Mouse (Mus musculus) neutrophil, adult 83 days (primary cell): ENCODE data around the gene Nfatc4. TPM values are rescaled to one million over a fixed set of nuclear protein-coding genes. Genes with fewer than 3 reads are reported as not detected.

Experiments
- total RNA-seq, 2 experiments: library from RNA; stranded (reverse); gene quantifications; one replicate each; pipeline ENCODE4 v1.2.4; 2023

The Nfatc4 gene
- total RNA-seq: not detected

GRCm38 (mm10) chr14:55822991-55823762, at the start of gene Nfatc4:
Gene Nfatc4 (plus strand): TSS chr14:55823144.

GRCm38 (mm10) chr14:55783958-55784235, 39.0 kb upstream of the Nfatc4 start, which contains the start of gene Adcy4:
Gene Adcy4 (minus strand): TSS chr14:55784095.

GRCm38 (mm10) chr14:55788256-55789050, 34.5 kb upstream of the Nfatc4 start, which contains the start of gene Ripk3:
Gene Ripk3 (minus strand): TSS chr14:55788865.

GRCm38 (mm10) chr14:55853621-55854285, 30.8 kb downstream of the Nfatc4 start, which contains the start of gene Nynrin:
Gene Nynrin (plus strand): TSS chr14:55854010.

Other genes starting within 250 kb of the Nfatc4 start
- not detected for gene Fitm1, start 247.5 kb upstream of the Nfatc4 start, total RNA-seq
- 100 to 1,000 TPM; 144 to 155 TPM for gene Psme1, start 245.0 kb upstream of the Nfatc4 start, total RNA-seq
- 1 to 10 TPM; 4.9 to 6.6 TPM for gene Emc9, start 237.8 kb upstream of the Nfatc4 start, total RNA-seq
- gene Psme2, start 232.0 kb upstream of the Nfatc4 start, total RNA-seq: 100 to 1,000 TPM; 191 to 193 TPM
- 10 to 100 TPM; 51.6 to 55.7 TPM for gene Rnf31, start 231.4 kb upstream of the Nfatc4 start, total RNA-seq
- gene Irf9, start 219.6 kb upstream of the Nfatc4 start, total RNA-seq: 10 to 100 TPM; 41.1 to 56.8 TPM
- 1 to 10 TPM; 1.2 to 3.1 TPM for gene Rec8, start 205.1 kb upstream of the Nfatc4 start, total RNA-seq
- gene Ipo4, start 187.2 kb upstream of the Nfatc4 start, total RNA-seq: 10 to 100 TPM; 12.2 to 12.4 TPM
- 1 to 10 TPM in 1 of 2 experiments, under 1 TPM in 1; 0.31 to 1.2 TPM for gene Gm49378, start 185.2 kb upstream of the Nfatc4 start, total RNA-seq
- gene Tm9sf1, start 179.3 kb upstream of the Nfatc4 start, total RNA-seq: 10 to 100 TPM; 34.3 to 37.8 TPM
- gene Tssk4, start 173.0 kb upstream of the Nfatc4 start, total RNA-seq: 1 to 10 TPM; 2.0 to 3.4 TPM
- 10 to 100 TPM; 15.9 TPM for gene Mdp1, start 162.6 kb upstream of the Nfatc4 start, total RNA-seq
- 10 to 100 TPM; 14.6 to 15.9 TPM for gene Gmpr2, start 151.2 kb upstream of the Nfatc4 start, total RNA-seq
- gene Nedd8, start 151.0 kb upstream of the Nfatc4 start, total RNA-seq: 100 to 1,000 TPM; 178 to 185 TPM
- 10 to 100 TPM; 60.2 to 61.1 TPM for gene Tinf2, start 141.3 kb upstream of the Nfatc4 start, total RNA-seq
- 1 to 10 TPM; 1.3 to 2.2 TPM for gene Tgm1, start 109.2 kb upstream of the Nfatc4 start, total RNA-seq
- gene Rabggta, start 100.9 kb upstream of the Nfatc4 start, total RNA-seq: 10 to 100 TPM; 21.0 to 23.4 TPM
- gene Dhrs1, start 77.5 kb upstream of the Nfatc4 start, total RNA-seq: 10 to 100 TPM; 57.3 to 62.3 TPM
- 10 to 100 TPM; 14.8 to 20.7 TPM for gene Nop9, start 77.5 kb upstream of the Nfatc4 start, total RNA-seq
- under 1 TPM; 0.33 to 0.57 TPM for gene Cideb, start 64.7 kb upstream of the Nfatc4 start, total RNA-seq
- under 1 TPM; 0.55 to 0.61 TPM for gene Ltb4r2, start 61.7 kb upstream of the Nfatc4 start, total RNA-seq
- gene Ltb4r1, start 57.2 kb upstream of the Nfatc4 start, total RNA-seq: 100 to 1,000 TPM; 205 to 213 TPM
- gene Adcy4, start 39.0 kb upstream of the Nfatc4 start, total RNA-seq: under 1 TPM; 0.29 to 0.77 TPM
- 10 to 100 TPM; 32.4 to 37.6 TPM for gene Ripk3, start 34.3 kb upstream of the Nfatc4 start, total RNA-seq
- 1 to 10 TPM; 2.9 to 4.2 TPM for gene Nynrin, start 30.9 kb downstream of the Nfatc4 start, total RNA-seq
- 1 to 10 TPM in 1 of 2 experiments, under 1 TPM in 1; 0.53 to 1.3 TPM for gene Cbln3, start 61.2 kb downstream of the Nfatc4 start, total RNA-seq
- gene Khnyn, start 61.8 kb downstream of the Nfatc4 start, total RNA-seq: 10 to 100 TPM; 62.4 to 74.0 TPM
- gene Sdr39u1, start 77.1 kb downstream of the Nfatc4 start, total RNA-seq: 1 to 10 TPM; 1.9 to 2.5 TPM
- gene Cma1, start 121.5 kb downstream of the Nfatc4 start, total RNA-seq: not detected
- not detected for gene Cma2, start 127.8 kb downstream of the Nfatc4 start, total RNA-seq
- not detected for gene Mcpt1, start 194.8 kb downstream of the Nfatc4 start, total RNA-seq
- not detected for gene Mcpt9, start 207.4 kb downstream of the Nfatc4 start, total RNA-seq
- gene Mcpt2, start 218.9 kb downstream of the Nfatc4 start, total RNA-seq: not detected
- not detected for gene Mcpt4, start 239.2 kb downstream of the Nfatc4 start, total RNA-seq